Mouse (Mus musculus): ENCODE measurements around the gene 4930562C15Rik. TPM values are rescaled to one million over a fixed set of nuclear protein-coding genes. Genes with fewer than 3 reads are reported as not detected.

Gene 4930562C15Rik
- total RNA-seq, 2 experiments from 2014 or later: not detected

GRCm38 (mm10) chr16:4855046-4855650 is 19.9 kb downstream of the 4930562C15Rik start:
- ATAC-seq (ENCODE audit: poor library complexity, severe bottlenecking): no peak

- ATAC-seq (ENCODE audit: poor library complexity, severe bottlenecking): no peak
Observed at GRCm38 (mm10) chr16:4861392-4861791, 26.2 kb downstream of the 4930562C15Rik start.

GRCm38 (mm10) chr16:4862863-4863483 is 27.8 kb downstream of the 4930562C15Rik start:
- ATAC-seq (ENCODE audit: poor library complexity, severe bottlenecking): peak; percentile 99

GRCm38 (mm10) chr16:4863742-4864141 is 28.5 kb downstream of the 4930562C15Rik start:
- ATAC-seq (ENCODE audit: poor library complexity, severe bottlenecking): no peak

GRCm38 (mm10) chr16:4866101-4866695 is 31.0 kb downstream of the 4930562C15Rik start:
- ATAC-seq (ENCODE audit: poor library complexity, severe bottlenecking): no peak

- no peak for ATAC-seq (ENCODE audit: poor library complexity, severe bottlenecking)
Observed at GRCm38 (mm10) chr16:4870490-4870889, 35.3 kb downstream of the 4930562C15Rik start.

GRCm38 (mm10) chr16:4871926-4872325 is 36.7 kb downstream of the 4930562C15Rik start:
- ATAC-seq (ENCODE audit: poor library complexity, severe bottlenecking): no peak

- no peak for ATAC-seq (ENCODE audit: poor library complexity, severe bottlenecking)
Observed at GRCm38 (mm10) chr16:4875198-4876032, 40.2 kb downstream of the 4930562C15Rik start.

GRCm38 (mm10) chr16:4876033-4876680 is 40.9 kb downstream of the 4930562C15Rik start:
- no peak for ATAC-seq (ENCODE audit: poor library complexity, severe bottlenecking)

GRCm38 (mm10) chr16:4877195-4877594 is 42.0 kb downstream of the 4930562C15Rik start:
- no peak for ATAC-seq (ENCODE audit: poor library complexity, severe bottlenecking)

- ATAC-seq (ENCODE audit: poor library complexity, severe bottlenecking): no peak
Observed at GRCm38 (mm10) chr16:4877701-4878100, 42.5 kb downstream of the 4930562C15Rik start.

- peak; percentile 26 for ATAC-seq (ENCODE audit: poor library complexity, severe bottlenecking)
Observed at GRCm38 (mm10) chr16:4878192-4878885, 43.1 kb downstream of the 4930562C15Rik start.

GRCm38 (mm10) chr16:4879101-4879707 is 44.0 kb downstream of the 4930562C15Rik start:
- ATAC-seq (ENCODE audit: poor library complexity, severe bottlenecking): peak; percentile 2; the same call in 1 of the 2 replicates

GRCm38 (mm10) chr16:4879708-4880124 is 44.5 kb downstream of the 4930562C15Rik start:
- ATAC-seq (ENCODE audit: poor library complexity, severe bottlenecking): peak; percentile 65

- peak; percentile 64 for ATAC-seq (ENCODE audit: poor library complexity, severe bottlenecking)
Observed at GRCm38 (mm10) chr16:4880136-4880825, 45.1 kb downstream of the 4930562C15Rik start, which contains the start of gene Ubald1. TSS of gene Ubald1 (minus strand) at chr16:4880315.

- ATAC-seq (ENCODE audit: poor library complexity, severe bottlenecking): no peak
Observed at GRCm38 (mm10) chr16:4881400-4882351, 46.5 kb downstream of the 4930562C15Rik start.

- no peak for ATAC-seq (ENCODE audit: poor library complexity, severe bottlenecking)
Observed at GRCm38 (mm10) chr16:4884930-4885329, 49.7 kb downstream of the 4930562C15Rik start.

Measured in megakaryocyte, adult 5-6 weeks (primary cell).